11 mouse cellular contexts compared by ENCODE assay signal in genomic region chr17:8935604-8936003, GRCm38 (mm10). TPM values are rescaled to one million over a fixed set of nuclear protein-coding genes. Genes with fewer than 3 reads are reported as not detected.
DNase-seq lines count a peak whose midpoint lies in the region; ATAC-seq and TF ChIP-seq lines count a peak whose summit lies in the region.
"Had no signal": no experiment of that assay in that cellular context is flagged by ENCODE, and none has a peak within 500 bp of the region (broad histone marks: within the 10 kb centered on the region; RNA-seq: fewer than 3 reads in every experiment).

No protein-coding gene starts in this region.

- no peaks in the 10 kb centered on the region for H3K9me3 ChIP-seq in lung, postnatal 0 days (ENCODE audit: low read length)
- no peaks in the 10 kb centered on the region for H3K9me3 ChIP-seq in forebrain, embryonic 13.5 days (replicated peaks)
- no peaks in the 10 kb centered on the region for H3K9me3 ChIP-seq in midbrain, postnatal 0 days (ENCODE audit: low read length)
- H3K9me3 ChIP-seq: megakaryocyte, embryonic 14.5 days had no signal

- H3K4me1 ChIP-seq in heart, adult 2 months (ENCODE audit: control insufficient read depth, insufficient read depth, low read length), result no peaks in the 10 kb centered on the region
- H3K4me1 ChIP-seq in lung, postnatal 0 days (ENCODE audit: insufficient read depth, low read depth, low read length), result no peaks in the 10 kb centered on the region
- H3K4me1 ChIP-seq in lung, adult 2 months (ENCODE audit: control insufficient read depth, insufficient read depth, low read length), result no peaks in the 10 kb centered on the region
- H3K4me1 ChIP-seq in forebrain, embryonic 13.5 days, result peaks cover 7% of the 10 kb centered on the region
- H3K4me1 ChIP-seq in midbrain, postnatal 0 days (ENCODE audit: insufficient read depth, low read length), result no peaks in the 10 kb centered on the region

- no peaks in the 10 kb centered on the region for H3K36me3 ChIP-seq in heart, adult 2 months (ENCODE audit: control insufficient read depth, insufficient read depth, low read length)
- H3K36me3 ChIP-seq in lung, postnatal 0 days (ENCODE audit: insufficient read depth, low read length), result no peaks in the 10 kb centered on the region
- no peaks in the 10 kb centered on the region; the same call in 1 of the 2 replicates for H3K36me3 ChIP-seq in forebrain, embryonic 13.5 days (ENCODE audit: poor library complexity, severe bottlenecking)
- peaks cover 7% of the 10 kb centered on the region; the same call in 1 of the 2 replicates for H3K36me3 ChIP-seq in midbrain, postnatal 0 days (ENCODE audit: insufficient read depth, low read length)

- no peak overlapping the region for H3K4me2 ChIP-seq in lung, postnatal 0 days (replicated peaks; ENCODE audit: low read depth, low read length)
- H3K4me2 ChIP-seq in forebrain, embryonic 13.5 days, result no peak overlapping the region
- no peak overlapping the region for H3K4me2 ChIP-seq in midbrain, postnatal 0 days (ENCODE audit: low read depth, low read length, poor library complexity, severe bottlenecking)

- no peak for TF ChIP-seq EP300 in heart, adult 2 months (IDR thresholded peaks at IDR 0.05; ENCODE audit: insufficient read depth, low read depth, low read length)
- no peak for TF ChIP-seq EP300 in lung, postnatal 0 days (IDR thresholded peaks at IDR 0.05)

- H3K27me3 ChIP-seq in heart, adult 2 months (ENCODE audit: control insufficient read depth, insufficient read depth, low read length), result no peaks in the 10 kb centered on the region
- no peaks in the 10 kb centered on the region for H3K27me3 ChIP-seq in lung, postnatal 0 days (replicated peaks; ENCODE audit: insufficient read depth, low read length)
- no peaks in the 10 kb centered on the region for H3K27me3 ChIP-seq in forebrain, embryonic 13.5 days
- no peaks in the 10 kb centered on the region for H3K27me3 ChIP-seq in midbrain, postnatal 0 days (ENCODE audit: insufficient read depth, low read length)

- intact Hi-C loops in heart, adult 2 months (cut with DNase I), result loop anchor here (1.0 to 5.0 kb wide), 3 partner anchors 78 to 321 kb away; no protein-coding TSS in a partner anchor

- WGBS in heart, adult 2 months, result 55% methylated on average over 12 of the region's 12 CpGs
- 44% methylated on average over 12 of the region's 12 CpGs for WGBS in lung, postnatal 0 days
- WGBS in lung, adult 2 months, result 51% methylated on average over 12 of the region's 12 CpGs
- 30% methylated on average over 12 of the region's 12 CpGs for WGBS in forebrain, embryonic 13.5 days
- 50% methylated on average over 12 of the region's 12 CpGs for WGBS in midbrain, postnatal 0 days

- no peak overlapping the region for H3K27ac ChIP-seq in heart, adult 2 months
- H3K27ac ChIP-seq in lung, postnatal 0 days (ENCODE audit: low read length), result no peak overlapping the region
- peak overlapping the region; percentile 41 for H3K27ac ChIP-seq in forebrain, embryonic 13.5 days
- no peak overlapping the region for H3K27ac ChIP-seq in midbrain, postnatal 0 days (ENCODE audit: low read depth, low read length)
- H3K27ac ChIP-seq: stomach, postnatal 0 days had no signal

- no peak for TF ChIP-seq CTCF in heart, adult 2 months (IDR thresholded peaks at IDR 0.05)
- TF ChIP-seq CTCF in lung, postnatal 0 days (IDR thresholded peaks at IDR 0.05), result no peak
- no peak for TF ChIP-seq CTCF in lung, adult 2 months (IDR thresholded peaks at IDR 0.05; ENCODE audit: insufficient read depth, low read length)
- TF ChIP-seq CTCF in midbrain, postnatal 0 days (IDR thresholded peaks at IDR 0.05), result no peak

- H3K4me3 ChIP-seq in heart, adult 2 months, result no peak overlapping the region
- no peak overlapping the region for H3K4me3 ChIP-seq in lung, postnatal 0 days (ENCODE audit: low read depth, low read length)
- H3K4me3 ChIP-seq in lung, adult 2 months (replicated peaks; ENCODE audit: extremely low read depth, low read depth, low read length), result no peak overlapping the region
- no peak overlapping the region for H3K4me3 ChIP-seq in forebrain, embryonic 13.5 days
- H3K4me3 ChIP-seq in midbrain, postnatal 0 days (ENCODE audit: low read depth, low read length), result no peak overlapping the region
- H3K4me3 ChIP-seq: megakaryocyte, embryonic 14.5 days had no signal

- H3K79me2 ChIP-seq in heart, adult 2 months (replicated peaks; ENCODE audit: control insufficient read depth, insufficient read depth, low read length), result no peaks in the 10 kb centered on the region

- no peak for TF ChIP-seq POLR2A in heart, adult 2 months (IDR thresholded peaks at IDR 0.05; ENCODE audit: insufficient read depth, low read depth, low read length)
- TF ChIP-seq POLR2A in lung, adult 2 months (IDR thresholded peaks at IDR 0.05; ENCODE audit: borderline replicate concordance, extremely low read depth, low read depth, low read length), result no peak

- H3K9ac ChIP-seq in heart, adult 2 months (ENCODE audit: low read depth, low read length), result no peak overlapping the region
- no peak overlapping the region for H3K9ac ChIP-seq in lung, postnatal 0 days (replicated peaks; ENCODE audit: low read depth)
- H3K9ac ChIP-seq in forebrain, embryonic 13.5 days, result no peak overlapping the region
- no peak overlapping the region for H3K9ac ChIP-seq in midbrain, postnatal 0 days (replicated peaks; ENCODE audit: low read length, poor library complexity, severe bottlenecking)

- ATAC-seq in lung, postnatal 0 days, result peak; percentile 47
- peak; percentile 88 for ATAC-seq in forebrain, embryonic 13.5 days
- 0 out of 2 replicates have a peak, but pooled peaks have one; percentile 27 for ATAC-seq in midbrain, postnatal 0 days (ENCODE audit: low FRiP score)

- peak; percentile 18 to 32 for DNase-seq in heart, adult 2 months
- no peak for DNase-seq in heart, adult 11 months
- DNase-seq in lung, postnatal 0 days (ENCODE audit: low spot score), result peak; percentile 29
- DNase-seq in lung, adult 2 months, result no peak
- DNase-seq in midbrain, postnatal 0 days (ENCODE audit: low spot score), result peak; percentile 47
- no peak for DNase-seq in right cerebral cortex, postnatal 25 days
- no peak for DNase-seq in cerebellum, postnatal 25 days
- DNase-seq: B cell, adult 2 months had no signal

RNA-seq across cellular contexts. Expression of gene 1700010I14Rik, which starts 52.5 kb away (rescaled TPM):
- total RNA-seq in heart, adult 2 months (2021), result under 1 TPM; 0.23 to 0.29 TPM
- 0.12 and 0.15 TPM in 2 replicates for polyA plus RNA-seq in heart, adult 2 months (2012; rRNA removed)
- 2.7 and 2.8 TPM in 2 replicates for polyA plus RNA-seq in lung, postnatal 0 days (2015; fragmentation: Nextera tagmentation; extraction: Ambion mirVana)
- 0.48 and 0.52 TPM in 2 replicates for polyA plus RNA-seq in lung, adult 2 months (2012; rRNA removed)
- polyA plus RNA-seq in forebrain, embryonic 13.5 days (2015; fragmentation: Nextera tagmentation; extraction: Ambion mirVana), result 2.1 and 2.4 TPM in 2 replicates
- total RNA-seq in midbrain, postnatal 0 days (2014; rRNA removed), result 2.2 and 2.3 TPM in 2 replicates
- polyA plus RNA-seq in midbrain, postnatal 0 days (2015; fragmentation: Nextera tagmentation; extraction: Ambion mirVana), result 3.6 and 4.1 TPM in 2 replicates

Comparison
In these comparisons a context has a peak if more than half of its experiments do, and no peak if none do; other contexts are left out.
1. DNase-seq: peak in heart, adult 2 months (2 of 2), lung, postnatal 0 days (single experiment) and midbrain, postnatal 0 days (single experiment); none in heart, adult 11 months (single experiment), lung, adult 2 months (single experiment), right cerebral cortex, postnatal 25 days (single experiment) and cerebellum, postnatal 25 days (0 of 2).
2. ATAC-seq: peak in every context shown above with its lines; median percentile 88 in forebrain, embryonic 13.5 days; 47 in lung, postnatal 0 days; 27 in midbrain, postnatal 0 days.